Mouse (Mus musculus): Measurements from ENCODE around the gene Tfdp2.

Tfdp2 gene

DNA sequence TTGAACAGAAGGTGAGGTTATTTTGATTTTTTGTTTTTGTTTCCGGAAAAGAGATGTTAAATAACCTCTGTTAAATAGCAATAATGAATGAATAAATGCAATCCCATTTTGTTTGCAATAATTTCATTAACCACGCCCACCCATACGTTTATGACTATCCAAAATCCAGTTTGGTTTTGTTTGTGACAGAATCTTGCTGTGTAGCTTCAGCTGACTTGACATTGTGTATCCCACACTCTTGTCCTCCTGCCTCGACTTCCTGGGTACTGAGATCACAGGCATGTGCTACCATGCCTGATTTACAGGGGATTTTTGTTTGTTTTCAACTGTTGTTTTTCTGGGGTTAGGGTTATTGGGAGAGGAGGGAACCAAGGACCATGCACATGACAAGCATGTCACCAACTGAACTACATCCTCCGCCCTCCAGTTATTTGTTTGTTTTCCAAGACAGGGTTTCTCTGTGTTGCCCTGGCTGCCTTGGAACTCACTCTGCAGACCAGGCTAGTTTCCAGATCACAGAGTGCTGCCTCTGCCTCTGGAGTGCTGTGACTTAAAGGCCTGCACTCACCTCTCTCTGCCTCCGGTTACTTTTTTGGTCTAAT, 169.3 kb downstream of the Tfdp2 start:
- DNase-seq (ENCODE audit: extremely low read depth, insufficient read length, low spot score): no peak

DNA sequence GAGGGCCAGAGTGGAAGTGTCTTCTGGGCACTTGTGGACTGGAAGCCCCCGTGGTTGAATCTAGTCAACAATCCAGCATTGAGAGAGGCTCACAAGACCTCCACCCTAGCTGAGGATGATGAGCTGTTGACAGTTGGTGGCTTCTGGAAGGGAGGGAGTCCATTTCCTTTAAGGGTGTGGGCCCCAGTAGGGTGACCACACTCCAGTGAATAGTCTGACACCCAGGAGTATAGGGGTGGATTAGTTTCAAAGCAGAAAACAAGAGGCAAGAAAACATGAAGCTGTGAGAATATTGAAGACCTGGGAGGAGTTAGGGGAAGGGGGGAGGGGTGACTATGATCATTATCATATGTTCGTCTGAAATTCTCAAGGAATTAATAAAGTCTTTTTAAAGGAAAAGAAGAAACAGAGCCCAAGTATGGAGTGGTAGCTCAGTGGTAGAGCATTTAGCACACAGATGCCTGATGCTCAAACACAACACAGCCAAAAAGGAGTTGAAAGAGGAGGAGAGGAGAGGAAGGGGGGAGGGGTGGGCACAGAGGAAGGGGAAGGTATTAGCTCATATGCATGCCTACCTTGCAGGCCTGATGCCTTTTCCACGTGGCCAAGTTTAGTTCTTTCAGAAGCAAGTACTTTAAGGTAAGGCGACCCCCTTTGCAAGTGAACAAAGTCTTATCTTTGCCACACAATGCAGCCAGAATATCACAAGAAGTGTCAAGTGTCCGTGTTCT, 173.7 kb downstream of the Tfdp2 start:
- no peak for DNase-seq (ENCODE audit: extremely low read depth, insufficient read length, low spot score)

DNA sequence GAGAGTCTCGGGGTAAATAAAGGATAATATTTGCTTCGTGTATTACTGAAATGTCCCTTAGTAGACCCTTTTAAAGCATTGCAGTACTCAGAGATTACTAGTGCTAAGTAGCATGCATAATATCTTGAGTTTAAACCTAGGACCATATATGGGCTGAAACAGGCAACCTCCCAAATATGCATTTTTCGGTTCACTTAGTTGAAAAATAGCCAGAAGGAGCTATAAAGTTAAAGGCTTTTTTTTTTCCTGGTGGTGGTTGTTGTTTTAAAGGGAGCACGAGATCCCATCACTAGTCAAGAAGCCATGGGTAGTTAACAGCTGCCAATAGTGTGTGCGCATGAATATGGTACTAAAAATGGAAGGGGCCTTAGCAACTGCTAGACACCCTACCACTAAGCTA, 175.0 kb downstream of the Tfdp2 start:
- no peak for DNase-seq (ENCODE audit: extremely low read depth, insufficient read length, low spot score)
